Mouse (Mus musculus): ENCODE results near the gene Zdhhc6.

The Zdhhc6 gene

GRCm38 (mm10) chr19:55300525-55300924, 15.3 kb downstream of the Zdhhc6 start:
- DNase-seq, result no peak

DNA sequence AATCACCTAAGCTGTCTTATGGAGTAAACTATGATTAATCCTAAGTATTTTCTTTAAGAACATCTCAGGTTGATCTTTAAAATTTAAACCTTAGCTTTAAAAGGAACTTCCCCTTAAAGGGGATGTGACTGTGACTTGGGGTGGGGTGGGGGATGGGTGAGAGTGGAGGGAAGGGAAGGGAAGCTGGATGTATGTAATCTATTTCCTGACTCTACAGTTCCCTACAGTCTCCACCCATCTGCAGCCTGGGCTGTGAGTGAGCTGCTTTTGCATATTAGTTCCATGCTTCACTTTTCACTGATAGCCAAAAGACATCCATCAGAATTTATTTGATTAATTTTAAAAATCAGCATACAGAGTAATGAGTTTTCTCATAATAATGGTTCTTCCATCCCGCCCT, 16.5 kb downstream of the Zdhhc6 start:
- peak; percentile 12 for DNase-seq

- no peak for DNase-seq
These were observed 17.9 kb downstream of the Zdhhc6 start for GRCm38 (mm10) chr19:55297961-55298360.

GRCm38 (mm10) chr19:55297489-55297888, 18.3 kb downstream of the Zdhhc6 start:
- peak; percentile 82 for DNase-seq

- peak; percentile 67 for DNase-seq
These were observed 19.5 kb downstream of the Zdhhc6 start for GRCm38 (mm10) chr19:55296301-55296700.

- peak; percentile 25 for DNase-seq
These were observed 20.3 kb downstream of the Zdhhc6 start for GRCm38 (mm10) chr19:55295556-55295955.

DNA sequence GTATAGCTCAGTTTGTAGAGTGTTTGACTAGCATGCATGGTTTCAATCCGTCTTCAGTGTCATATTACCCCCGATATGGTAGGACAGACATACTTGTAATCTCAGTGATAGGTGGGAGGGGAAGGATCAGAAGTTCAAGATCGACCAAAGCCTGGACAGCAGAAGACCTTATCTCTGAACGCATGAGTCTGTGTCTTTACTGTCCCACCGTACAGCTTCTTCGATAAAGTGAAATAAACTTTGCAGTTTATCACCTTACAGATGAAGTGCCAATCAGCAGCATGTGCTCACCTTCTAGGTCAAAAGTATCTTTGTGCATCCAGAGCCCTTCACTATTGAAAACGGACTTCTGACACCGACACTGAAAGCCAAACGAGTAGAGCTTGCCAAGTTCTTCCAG, 20.8 kb downstream of the Zdhhc6 start:
- peak; percentile 31 for DNase-seq

- peak; percentile 91 for DNase-seq
These were observed 22.7 kb downstream of the Zdhhc6 start for GRCm38 (mm10) chr19:55293175-55293574.

- no peak for DNase-seq
These were observed 23.5 kb downstream of the Zdhhc6 start for GRCm38 (mm10) chr19:55292210-55292850.

- DNase-seq, result no peak
These were observed 25.1 kb downstream of the Zdhhc6 start for GRCm38 (mm10) chr19:55290621-55291270.

DNA sequence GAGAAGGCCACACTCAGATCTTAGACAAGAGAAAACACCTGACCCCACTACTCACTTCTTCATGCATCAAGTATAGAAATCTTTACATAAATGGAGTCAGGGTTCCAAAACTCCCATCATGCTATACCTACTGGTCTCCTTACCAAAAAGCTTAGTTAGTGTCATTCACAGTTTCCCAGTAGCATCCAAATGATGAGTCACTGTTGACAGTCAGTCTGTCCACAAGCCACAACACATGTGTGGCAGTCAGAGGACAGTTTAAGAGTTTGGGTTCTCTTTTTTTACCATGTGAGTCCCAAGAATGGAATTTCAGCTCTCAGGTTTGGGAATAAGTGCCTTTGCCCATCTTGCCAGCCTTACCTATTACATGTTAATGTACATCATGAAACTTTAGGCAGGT, 26.9 kb downstream of the Zdhhc6 start:
- no peak for DNase-seq

- no peak for DNase-seq
These were observed 29.8 kb downstream of the Zdhhc6 start for GRCm38 (mm10) chr19:55286034-55286433.

- no peak for DNase-seq
These were observed 31.7 kb downstream of the Zdhhc6 start for GRCm38 (mm10) chr19:55284093-55284492.

GRCm38 (mm10) chr19:55276770-55277169, 39.1 kb downstream of the Zdhhc6 start:
- no peak for DNase-seq

- DNase-seq, result peak; percentile 70
These were observed 39.7 kb downstream of the Zdhhc6 start for GRCm38 (mm10) chr19:55276100-55276499.

DNA sequence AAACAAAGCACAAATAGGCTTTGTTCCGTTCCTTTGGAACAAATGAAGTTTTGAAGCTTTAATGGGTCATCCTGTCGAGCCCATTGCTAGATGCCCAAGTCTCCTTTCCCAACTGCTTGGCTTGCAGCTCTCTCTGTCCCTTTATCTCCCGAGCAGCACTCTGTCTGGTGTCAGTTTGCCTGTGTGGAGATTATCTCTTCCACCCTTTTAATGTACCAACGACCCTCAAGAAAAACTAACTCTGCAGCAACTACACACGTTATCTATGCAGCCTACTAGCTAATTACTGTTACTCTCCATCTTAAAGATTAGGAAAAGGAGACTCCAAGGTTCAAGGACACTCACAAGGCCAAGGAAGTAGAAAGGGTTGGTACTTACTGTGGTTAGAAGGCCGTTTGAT, 42.5 kb downstream of the Zdhhc6 start:
- DNase-seq, result peak; percentile 23

- no peak for DNase-seq
These were observed 44.4 kb downstream of the Zdhhc6 start for GRCm38 (mm10) chr19:55271448-55271847.

GRCm38 (mm10) chr19:55269051-55269450, 46.8 kb downstream of the Zdhhc6 start:
- no peak for DNase-seq

GRCm38 (mm10) chr19:55268150-55268549, 47.7 kb downstream of the Zdhhc6 start:
- no peak for DNase-seq

DNA sequence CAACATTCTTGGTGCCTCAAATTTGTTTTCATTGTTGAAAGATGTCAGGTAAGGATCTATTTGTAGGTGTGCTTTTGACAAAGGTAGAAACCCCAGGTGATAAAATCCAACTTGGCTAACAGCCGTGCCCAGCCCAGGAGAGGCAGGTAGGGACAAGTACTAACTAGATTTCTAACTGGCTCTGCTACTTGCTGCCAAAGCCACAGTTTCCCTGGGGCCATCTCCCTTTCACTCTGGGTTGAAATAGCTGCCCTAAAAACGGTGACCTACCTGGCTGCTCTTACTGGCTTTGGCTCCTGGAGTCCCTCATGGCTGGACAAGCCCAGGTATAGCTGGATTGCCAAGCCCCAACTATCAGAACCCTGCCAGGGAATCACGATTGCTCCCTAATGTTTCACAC, 49.0 kb downstream of the Zdhhc6 start:
- DNase-seq, result no peak

DNA sequence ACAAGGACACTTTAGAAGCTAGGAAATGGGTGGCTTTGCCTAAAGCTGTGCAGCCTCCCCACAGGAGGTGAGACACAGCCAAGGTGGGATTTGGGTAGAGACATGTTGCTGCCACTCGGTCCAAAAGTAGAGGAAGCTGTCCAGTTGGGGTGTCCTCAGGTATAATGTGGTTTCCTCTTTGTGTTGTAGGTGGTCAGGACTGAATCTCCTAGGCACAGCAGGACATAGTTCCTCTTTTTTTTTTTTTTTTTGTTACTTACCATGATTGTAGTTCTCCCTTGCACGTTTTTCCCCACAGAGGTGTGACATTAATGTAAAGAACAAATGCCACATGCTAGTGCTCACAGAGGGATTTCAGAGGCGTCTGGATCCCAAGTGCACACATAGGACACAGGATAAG, 50.6 kb downstream of the Zdhhc6 start:
- no peak for DNase-seq

GRCm38 (mm10) chr19:55260389-55261184, 55.2 kb downstream of the Zdhhc6 start:
- DNase-seq, result no peak

GRCm38 (mm10) chr19:55258514-55258913, 57.3 kb downstream of the Zdhhc6 start:
- DNase-seq, result no peak
